Mouse (Mus musculus) cerebellum, adult 18-20 months (tissue): ENCODE results near the gene Ccdc85b.

Experiments
- DNase-seq, 2 experiments: peaks; one replicate each; pipeline ENCODE4 v3.0.0; 2021

Ccdc85b gene

DNA sequence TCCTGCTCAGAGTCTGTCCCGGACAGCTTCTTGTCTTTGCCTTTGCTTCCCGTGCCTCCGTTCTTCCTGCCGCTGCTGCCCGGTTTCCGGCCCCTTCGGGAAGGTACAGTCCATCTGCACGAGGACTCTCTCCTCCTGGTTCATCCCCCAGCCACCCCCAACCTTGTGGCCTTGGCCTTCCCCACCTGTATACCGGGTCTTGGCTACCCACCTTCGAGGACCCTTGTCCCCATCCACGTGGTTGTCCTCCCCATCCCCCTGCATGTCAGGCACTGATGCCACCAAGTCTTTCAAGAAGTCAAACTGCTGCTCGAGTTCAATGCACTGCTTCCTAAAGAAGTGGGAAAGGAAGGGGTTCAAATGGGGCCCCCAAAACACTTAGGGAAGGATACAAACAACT, 34.1 kb downstream of the Ccdc85b start:
- DNase-seq, result peak; percentile 22 to 31

DNA sequence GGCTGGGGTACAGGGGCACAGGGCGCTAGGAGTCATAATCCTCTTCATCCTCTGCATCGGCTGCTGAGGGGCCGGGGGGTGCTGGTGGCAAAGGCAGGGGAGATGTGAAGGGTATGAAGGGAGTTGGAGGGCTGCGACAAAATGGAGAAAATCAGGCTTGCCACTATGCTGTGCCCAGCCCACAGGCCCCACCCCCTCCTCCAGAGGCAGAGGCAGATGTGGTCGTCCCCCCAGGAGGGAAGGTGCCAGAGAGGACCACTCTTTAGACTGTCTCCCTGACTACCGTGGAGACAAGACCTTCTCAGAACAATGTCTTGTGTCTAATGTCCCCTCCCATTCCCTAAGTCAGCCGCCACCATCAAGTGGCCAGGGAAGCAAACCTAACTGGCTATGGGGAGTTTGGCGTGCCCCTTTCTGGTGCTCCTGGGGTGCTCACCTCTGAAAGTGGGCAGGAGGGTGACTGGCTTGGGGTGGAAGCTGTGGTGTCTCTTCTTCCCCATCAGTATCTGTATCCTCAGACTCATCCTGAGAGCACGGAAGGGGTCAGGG, 34.7 kb downstream of the Ccdc85b start:
- peak in 1 of 2 experiments; percentile 17 for DNase-seq

DNA sequence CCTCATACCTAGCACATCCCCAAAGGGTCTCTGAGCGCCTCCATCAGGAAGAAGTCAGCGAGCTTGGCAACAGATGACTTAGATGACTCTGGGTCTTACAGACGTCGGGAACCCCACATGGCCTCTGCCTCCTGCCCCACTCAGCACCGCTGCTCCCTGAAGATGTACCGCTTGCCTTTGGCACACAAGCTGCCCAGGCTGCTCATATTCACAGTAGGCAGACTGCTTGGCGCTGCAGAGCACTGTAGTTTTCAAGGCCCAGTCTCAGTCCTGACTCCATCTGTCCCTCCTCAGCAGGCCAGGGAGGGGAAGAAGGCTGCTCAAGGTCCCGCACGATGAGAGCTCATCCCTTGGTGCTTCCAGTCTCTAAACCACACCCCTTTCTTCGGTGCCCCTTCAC, 35.4 kb downstream of the Ccdc85b start:
- peak; percentile 46 to 57 for DNase-seq

DNA sequence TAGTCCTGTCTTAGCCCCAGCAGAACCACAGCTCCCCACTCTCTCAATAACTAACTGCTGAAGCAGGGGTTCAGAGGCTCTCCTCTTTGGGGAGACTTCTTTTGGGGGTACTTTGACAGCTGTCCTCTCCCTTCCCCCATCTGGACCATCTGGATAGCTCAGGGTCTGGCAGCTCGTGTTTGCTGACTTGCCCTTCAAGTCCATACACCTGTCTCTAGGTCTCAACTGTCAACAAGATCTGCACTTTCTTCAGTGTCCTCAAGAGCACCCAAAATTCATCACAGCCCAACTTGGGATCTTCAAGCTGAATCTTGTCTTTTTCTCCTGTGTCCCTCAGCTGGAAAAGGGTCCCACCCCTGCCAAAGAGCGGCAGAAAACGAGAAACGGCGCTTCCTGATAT, 35.9 kb downstream of the Ccdc85b start:
- DNase-seq, result no peak

DNA sequence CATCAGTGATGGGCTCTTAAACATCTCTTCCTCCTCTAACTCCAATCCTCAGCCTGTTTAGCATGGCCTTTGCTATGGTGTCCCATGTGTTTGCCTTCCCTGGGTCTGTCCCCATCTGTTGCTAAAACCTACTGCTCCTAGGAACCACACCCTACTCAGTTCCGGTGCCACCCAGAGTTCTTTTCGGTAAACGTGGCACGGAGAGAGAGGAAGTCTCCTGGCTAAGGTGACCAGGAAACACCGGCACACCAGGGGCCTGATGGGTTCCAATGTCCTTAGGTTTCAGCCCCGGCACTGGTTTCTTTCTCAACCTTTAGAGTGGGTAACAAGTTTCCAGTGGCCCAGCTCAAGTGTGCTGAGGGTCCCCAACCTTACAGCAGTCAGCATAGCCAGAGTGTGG, 37.1 kb downstream of the Ccdc85b start:
- DNase-seq, result no peak

DNA sequence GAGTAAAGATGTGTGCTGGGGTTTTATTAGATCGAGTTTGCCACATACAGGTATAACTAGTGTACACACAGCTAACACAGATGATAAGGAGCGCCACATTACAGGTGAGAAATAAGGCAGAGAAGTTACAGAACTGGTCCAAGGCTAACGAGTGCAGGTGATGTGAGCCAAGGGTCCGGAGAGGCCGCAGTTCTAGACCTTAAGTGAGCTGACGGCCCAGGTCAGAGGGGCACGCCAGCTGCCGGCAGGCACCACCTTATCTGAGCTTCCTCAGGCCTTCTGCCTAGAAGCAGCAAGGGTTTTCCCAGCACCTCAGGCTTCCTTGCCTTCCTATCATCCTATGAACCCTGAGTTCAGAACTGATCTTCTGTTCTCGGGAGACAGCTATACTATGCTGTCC, 38.1 kb downstream of the Ccdc85b start:
- no peak for DNase-seq

DNA sequence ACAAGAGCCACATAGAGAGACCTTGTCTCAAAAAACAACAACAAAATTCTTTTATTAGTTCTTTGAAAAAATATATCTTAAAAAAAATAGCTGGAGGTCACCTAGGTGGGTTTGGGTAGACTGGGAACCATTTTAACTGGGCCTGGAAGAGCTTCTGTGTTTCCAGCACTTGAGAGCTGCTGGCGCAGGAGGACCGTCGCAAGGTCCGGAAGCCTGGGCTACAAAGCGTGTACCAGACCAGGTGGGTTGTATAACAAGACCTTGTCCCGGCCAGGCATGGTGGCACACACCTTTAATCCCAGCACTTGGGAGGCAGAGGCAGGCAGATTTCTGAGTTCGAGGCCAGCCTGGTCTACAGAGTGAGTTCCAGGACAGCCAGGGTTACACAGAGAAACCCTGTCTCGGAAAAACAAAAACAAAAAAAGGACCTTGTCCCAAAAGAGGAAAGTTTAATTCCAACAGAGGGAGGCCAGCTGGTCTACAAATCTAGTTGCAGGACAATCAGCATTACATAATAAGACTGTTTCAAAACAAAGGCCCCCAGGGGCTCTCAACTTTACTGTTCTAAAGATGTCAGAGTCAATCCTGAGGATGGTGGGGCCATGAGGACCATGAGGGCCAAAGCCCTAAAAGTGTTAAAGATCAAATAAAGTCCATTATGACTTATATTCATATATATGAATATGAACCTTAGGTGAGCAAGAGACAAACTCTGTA, 38.8 kb downstream of the Ccdc85b start:
- no peak for DNase-seq

DNA sequence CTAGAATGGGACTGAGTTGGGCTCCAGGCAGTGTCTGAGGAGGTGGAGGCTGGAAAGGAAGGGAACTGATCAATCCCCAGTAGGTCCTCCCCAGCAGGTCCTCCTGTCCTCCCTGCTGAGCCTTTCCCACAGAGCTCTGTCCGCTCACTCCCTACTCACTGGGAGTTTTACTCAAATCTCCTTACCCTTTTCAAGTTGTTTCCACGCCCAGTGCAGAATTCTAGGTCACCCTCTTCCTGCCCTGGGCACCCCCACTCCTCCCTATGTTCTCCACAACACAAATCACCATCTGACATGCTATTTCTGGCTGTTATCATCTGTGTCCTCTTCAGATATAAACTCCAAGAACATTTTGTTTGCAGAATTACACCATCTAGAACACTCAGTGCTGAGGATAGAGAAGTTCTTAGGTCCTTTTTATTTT, 43.1 kb downstream of the Ccdc85b start:
- no peak for DNase-seq

DNA sequence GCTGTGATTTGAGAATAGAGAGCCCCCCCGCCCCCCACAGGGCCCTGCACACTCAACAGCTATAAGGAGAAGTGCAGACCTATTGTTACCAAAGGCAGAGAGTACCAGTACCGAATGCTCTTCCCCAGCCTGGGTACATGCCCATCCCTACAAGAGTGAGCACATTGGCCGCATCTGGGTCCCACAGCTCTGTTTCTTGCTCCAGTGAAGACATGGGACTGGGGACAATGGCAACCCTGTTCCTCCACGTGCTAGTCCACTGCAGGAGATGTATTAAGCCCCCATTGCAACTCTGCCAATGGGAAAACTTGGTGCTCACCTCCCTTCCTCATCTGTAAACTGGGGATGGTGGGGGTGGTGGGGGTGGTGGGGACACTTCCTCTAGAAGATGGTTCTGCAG, 43.9 kb downstream of the Ccdc85b start:
- DNase-seq, result no peak

DNA sequence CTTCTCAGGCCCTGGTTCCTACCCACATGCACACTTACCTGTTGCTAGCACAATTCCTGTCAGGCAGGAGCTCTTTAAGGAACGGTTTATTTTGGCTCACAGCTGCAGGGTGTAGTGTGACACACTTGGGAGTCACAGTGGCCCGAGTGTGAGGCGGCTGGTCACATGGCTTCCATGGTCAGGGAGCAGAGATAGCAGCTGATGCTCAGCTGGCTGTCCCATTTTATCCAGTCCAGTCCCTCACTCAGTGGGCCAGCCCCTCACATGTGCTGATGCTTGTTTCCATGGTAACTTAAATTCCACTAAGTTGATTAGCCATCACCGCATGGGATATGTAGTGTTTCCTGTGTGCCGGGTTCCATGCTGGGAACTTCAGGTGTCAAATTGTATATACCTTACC, 45.7 kb downstream of the Ccdc85b start:
- DNase-seq, result no peak

DNA sequence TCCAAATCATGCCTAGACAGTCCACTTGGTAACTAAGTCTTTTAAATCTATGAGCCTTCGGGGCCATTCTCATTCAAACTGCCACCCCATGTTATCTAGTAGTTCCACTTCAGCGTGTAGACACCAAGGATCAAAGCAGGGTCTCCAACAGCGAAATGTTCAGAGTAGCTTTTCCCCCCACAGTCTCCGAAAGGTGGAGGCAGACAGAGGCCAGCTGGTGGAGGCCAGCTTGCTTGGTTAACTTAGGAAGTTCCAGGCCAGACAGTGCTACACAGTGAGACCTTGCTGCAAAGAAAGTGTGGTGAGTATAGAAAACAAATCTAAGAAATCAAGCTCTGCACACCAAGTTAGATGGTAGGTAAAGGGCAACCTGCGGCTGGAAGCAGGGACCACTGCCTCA, 47.1 kb downstream of the Ccdc85b start:
- DNase-seq, result no peak

DNA sequence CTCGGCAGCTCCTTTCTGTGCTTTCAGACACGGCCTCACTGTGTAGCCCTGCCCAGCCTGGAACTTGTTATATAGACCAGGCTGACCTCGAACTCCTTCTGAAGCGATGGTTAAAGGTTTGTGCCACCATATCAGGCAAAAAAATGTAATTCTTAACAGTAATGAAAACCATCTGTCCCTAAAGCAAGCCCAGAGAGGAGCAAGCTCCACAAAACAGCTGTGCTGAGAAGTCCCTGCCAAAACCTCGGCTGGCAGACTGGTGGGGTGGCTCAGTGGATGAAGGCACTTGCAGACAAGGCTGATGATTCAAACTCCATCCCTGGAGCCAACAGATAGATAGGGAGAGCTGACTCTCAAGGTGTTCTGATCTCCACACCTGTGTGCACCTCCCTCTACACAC, 48.6 kb downstream of the Ccdc85b start:
- no peak for DNase-seq

DNA sequence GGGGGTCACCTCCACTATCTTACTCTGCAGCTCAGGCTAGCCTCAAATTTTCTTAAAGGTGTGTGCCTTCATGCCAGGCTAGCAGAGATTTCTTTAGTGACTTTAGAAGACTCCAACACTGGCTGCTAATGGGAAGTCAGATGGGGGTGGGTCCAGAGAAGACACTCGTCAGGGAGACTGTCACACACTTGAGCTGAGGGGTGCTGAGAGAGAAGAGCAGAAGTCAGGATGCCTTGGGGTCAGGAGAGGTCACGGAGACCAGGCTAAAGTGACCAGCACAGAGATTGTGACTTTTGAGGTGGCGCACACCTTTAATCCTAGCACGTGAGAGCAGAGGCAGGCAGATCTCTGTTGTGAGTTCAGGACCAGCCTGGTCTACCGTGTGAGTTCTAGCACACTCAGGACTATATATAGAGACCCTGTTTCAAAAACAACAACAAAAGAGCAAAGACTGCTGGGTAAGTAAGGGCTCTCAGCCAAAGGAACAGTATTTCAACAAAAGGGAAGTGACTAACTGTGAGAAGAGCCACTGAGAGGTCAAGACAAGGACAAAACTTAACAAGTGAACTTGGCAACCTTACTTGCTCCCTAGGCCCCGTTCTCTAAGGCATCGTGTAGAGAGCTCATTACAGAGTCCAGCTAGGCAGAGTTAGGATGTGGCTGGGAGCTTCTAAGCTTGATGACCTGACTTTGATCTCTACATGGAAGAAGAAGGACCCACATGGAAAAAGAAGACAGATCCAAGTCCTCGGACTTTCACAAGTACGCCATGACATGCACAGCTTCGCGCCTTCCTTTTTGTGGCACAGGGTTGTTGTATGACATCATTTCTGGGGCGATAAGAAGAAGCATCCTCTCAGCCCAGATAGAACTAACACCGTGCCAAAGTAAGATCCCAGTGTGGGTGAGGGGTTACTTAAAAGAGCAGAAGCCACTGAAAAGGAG, 49.4 kb downstream of the Ccdc85b start:
- no peak for DNase-seq

DNA sequence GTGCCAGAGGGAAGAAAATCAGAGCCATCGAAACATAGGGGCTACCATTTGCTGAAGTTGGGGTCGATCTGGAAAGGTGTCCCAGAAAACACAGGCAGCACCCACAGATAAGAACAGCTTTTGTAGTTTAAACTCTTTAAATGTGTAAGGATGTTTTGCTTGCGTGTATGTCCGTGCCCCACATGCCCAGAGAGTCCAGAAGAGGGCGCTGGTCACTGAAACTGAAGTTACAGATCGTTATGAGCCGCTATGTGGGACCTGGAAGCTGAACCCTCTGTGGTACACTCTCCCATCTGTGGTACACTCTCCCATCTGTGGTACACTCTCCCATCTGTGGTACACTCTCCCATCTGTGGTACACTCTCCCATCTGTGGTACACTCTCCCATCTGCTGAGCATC, 50.6 kb downstream of the Ccdc85b start:
- DNase-seq, result peak; percentile 73 to 75

DNA sequence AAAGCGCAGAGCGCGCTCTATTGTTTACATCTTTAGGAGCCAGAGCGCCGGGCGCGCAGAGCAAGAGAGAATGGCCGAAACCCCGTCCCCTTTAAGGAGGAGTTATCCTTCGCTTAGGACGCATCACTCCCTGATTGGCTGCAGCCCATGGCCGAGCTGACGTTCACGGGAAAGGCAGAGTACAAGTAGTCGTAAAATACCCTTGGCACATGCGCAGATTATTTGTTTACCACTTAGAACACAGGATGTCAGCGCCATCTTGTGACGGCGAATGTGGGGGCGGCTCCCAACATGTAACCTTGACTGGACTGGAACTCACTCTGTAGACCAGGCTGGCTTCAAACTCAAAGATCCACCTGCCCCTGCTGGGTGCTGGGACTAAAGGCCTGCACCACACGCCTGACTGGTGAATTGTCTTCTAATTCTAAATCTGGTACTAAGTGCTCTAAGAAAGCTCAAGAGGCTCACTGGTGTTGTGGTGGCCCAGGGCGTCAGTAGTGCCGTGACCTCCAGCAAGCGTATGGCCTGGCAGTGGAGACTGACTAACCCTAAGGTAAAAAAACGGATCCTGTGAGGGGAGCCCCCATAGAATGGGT, 51.1 kb downstream of the Ccdc85b start:
- DNase-seq, result peak; percentile 59

DNA sequence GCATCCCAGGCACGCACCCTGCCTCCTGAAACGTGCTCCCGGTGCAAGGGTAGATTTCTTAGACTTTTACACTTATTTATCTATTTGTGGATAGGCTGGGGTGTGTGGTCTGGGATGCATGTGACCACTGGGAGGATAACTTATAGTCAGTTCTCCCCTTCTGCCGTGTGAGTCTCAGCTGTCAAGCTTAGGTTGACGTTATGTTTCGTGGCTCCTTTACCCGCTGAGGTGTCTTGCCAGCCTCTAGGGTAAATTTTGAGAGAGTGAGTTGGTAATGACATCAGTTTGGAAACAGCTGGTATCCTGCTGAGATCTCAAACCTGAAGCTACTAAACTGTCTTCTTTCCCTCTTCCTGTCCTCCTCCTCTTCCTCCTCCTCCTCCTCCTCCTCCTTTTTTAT, 51.8 kb downstream of the Ccdc85b start:
- no peak for DNase-seq
